Mouse (Mus musculus): ENCODE results near the gene Mier3.
"Not testable (repeated sequence)": the region's sequence is repeated elsewhere in the genome, so short reads cannot be mapped to it uniquely, and the experiment has no call there.

Mier3 gene

GRCm38 (mm10) chr13:111703952-111704351, 23.2 kb downstream of the Mier3 start:
- not testable (repeated sequence) for DNase-seq

- DNase-seq, result no peak
These were observed 29.8 kb downstream of the Mier3 start for GRCm38 (mm10) chr13:111710531-111710930.

- no peak for DNase-seq
These were observed 38.9 kb downstream of the Mier3 start for GRCm38 (mm10) chr13:111719726-111720125.

- DNase-seq, result no peak
These were observed 44.0 kb downstream of the Mier3 start for GRCm38 (mm10) chr13:111724811-111725164.

GRCm38 (mm10) chr13:111725165-111726077, 44.6 kb downstream of the Mier3 start:
- DNase-seq, result peak; percentile 99

GRCm38 (mm10) chr13:111726898-111727297, 46.1 kb downstream of the Mier3 start:
- no peak for DNase-seq

GRCm38 (mm10) chr13:111741204-111741990, 60.6 kb downstream of the Mier3 start:
- DNase-seq, result no peak

GRCm38 (mm10) chr13:111741991-111742615, 61.3 kb downstream of the Mier3 start:
- peak; percentile 81 for DNase-seq

GRCm38 (mm10) chr13:111744233-111745000, 63.6 kb downstream of the Mier3 start:
- no peak for DNase-seq

GRCm38 (mm10) chr13:111745216-111745615, 64.4 kb downstream of the Mier3 start:
- peak; percentile 49 for DNase-seq

- no peak for DNase-seq
These were observed 66.1 kb downstream of the Mier3 start for GRCm38 (mm10) chr13:111746831-111747230.

- DNase-seq, result no peak
These were observed 67.7 kb downstream of the Mier3 start for GRCm38 (mm10) chr13:111748301-111749062.

GRCm38 (mm10) chr13:111753321-111753720, 72.5 kb downstream of the Mier3 start:
- DNase-seq, result no peak

GRCm38 (mm10) chr13:111755377-111755776, 74.6 kb downstream of the Mier3 start:
- DNase-seq, result no peak

- no peak for DNase-seq
These were observed 75.2 kb downstream of the Mier3 start for GRCm38 (mm10) chr13:111755937-111756336.

GRCm38 (mm10) chr13:111756986-111757385, 76.2 kb downstream of the Mier3 start:
- DNase-seq, result no peak

GRCm38 (mm10) chr13:111762526-111762925, 81.7 kb downstream of the Mier3 start:
- DNase-seq, result no peak
